Comparison of ENCODE assay signal across 15 mouse cellular contexts in genomic region chr1:175185211-175185610, GRCm38 (mm10).
"Had no signal": no experiment of that assay in that cellular context is flagged by ENCODE, and none has a peak within 500 bp of the region (broad histone marks: within the 10 kb centered on the region; RNA-seq: fewer than 3 reads in every experiment).

No protein-coding gene starts in this region.

- H3K4me3 ChIP-seq: kidney, embryonic 15.5 days; liver, embryonic 15.5 days; neural tube, embryonic 12.5 days had no signal

- H3K27me3 ChIP-seq: kidney, embryonic 15.5 days; liver, embryonic 15.5 days; neural tube, embryonic 12.5 days had no signal

- H3K4me1 ChIP-seq: kidney, embryonic 15.5 days; liver, embryonic 15.5 days; neural tube, embryonic 12.5 days had no signal

- H3K9me3 ChIP-seq: kidney, embryonic 15.5 days; liver, embryonic 15.5 days; neural tube, embryonic 12.5 days had no signal

- DNase-seq: kidney, adult 2 months; kidney, postnatal 14 days; lung, adult 2 months; lung, postnatal 36 days; midbrain, embryonic 14.5 days; right cerebral cortex, postnatal 4 days; spleen, adult 18-20 months; thymus, adult 2 months; thymus, postnatal 25 days had no signal

- H3K36me3 ChIP-seq: kidney, embryonic 15.5 days; liver, embryonic 15.5 days; neural tube, embryonic 12.5 days had no signal

- H3K27ac ChIP-seq: kidney, embryonic 15.5 days; liver, embryonic 15.5 days; neural tube, embryonic 12.5 days had no signal

- H3K9ac ChIP-seq: kidney, embryonic 15.5 days; liver, embryonic 15.5 days; neural tube, embryonic 12.5 days had no signal

- ATAC-seq: intestine, embryonic 16.5 days; lung, postnatal 0 days had no signal

- H3K4me2 ChIP-seq: kidney, embryonic 15.5 days; liver, embryonic 11.5 days; liver, embryonic 15.5 days; neural tube, embryonic 12.5 days had no signal
